Mouse (Mus musculus) heart, postnatal 4 days (tissue): ENCODE data around the gene Chrdl2. TPM values are rescaled to one million over a fixed set of nuclear protein-coding genes. Genes with fewer than 3 reads are reported as not detected.
"Not testable (repeated sequence)": the region's sequence is repeated elsewhere in the genome, so short reads cannot be mapped to it uniquely, and the experiment has no call there.

ENCODE experiments used
- DNase-seq: peaks from one replicate; pipeline ENCODE4 v3.0.0; 2021
- total RNA-seq, 2 experiments: library from RNA; stranded (reverse); gene quantifications; 2 replicates each; pipeline ENCODE4 v1.2.3; 2021

Gene Chrdl2
- not detected for total RNA-seq

DNA sequence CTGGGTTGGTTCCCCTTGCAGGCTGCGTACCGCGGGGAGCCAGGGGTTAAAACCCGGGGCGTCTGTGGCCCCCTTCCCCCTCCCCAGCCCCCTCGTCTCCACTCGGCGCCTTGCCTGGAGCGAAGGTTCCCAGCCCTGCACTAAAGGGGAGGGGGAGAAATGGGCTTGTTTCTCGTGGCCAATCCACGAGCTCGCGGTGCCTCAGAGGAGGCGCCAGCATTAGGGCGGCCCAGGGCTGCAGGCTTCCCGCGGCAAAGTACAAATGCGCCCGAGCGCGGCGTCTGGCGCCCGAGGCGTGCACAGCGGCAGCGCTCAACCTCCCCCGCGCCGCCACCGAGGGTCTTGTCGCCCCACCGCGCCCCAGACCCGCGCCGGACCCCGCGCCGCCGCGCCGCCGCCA is at the start of gene Chrdl2:
Gene Chrdl2 (plus strand): TSS at position 383 of the 400 bp plus-strand sequence.
- DNase-seq = peak; percentile 46

GRCm38 (mm10) chr7:99957226-99957965 is 48.6 kb upstream of the Chrdl2 start:
- DNase-seq = no peak

DNA sequence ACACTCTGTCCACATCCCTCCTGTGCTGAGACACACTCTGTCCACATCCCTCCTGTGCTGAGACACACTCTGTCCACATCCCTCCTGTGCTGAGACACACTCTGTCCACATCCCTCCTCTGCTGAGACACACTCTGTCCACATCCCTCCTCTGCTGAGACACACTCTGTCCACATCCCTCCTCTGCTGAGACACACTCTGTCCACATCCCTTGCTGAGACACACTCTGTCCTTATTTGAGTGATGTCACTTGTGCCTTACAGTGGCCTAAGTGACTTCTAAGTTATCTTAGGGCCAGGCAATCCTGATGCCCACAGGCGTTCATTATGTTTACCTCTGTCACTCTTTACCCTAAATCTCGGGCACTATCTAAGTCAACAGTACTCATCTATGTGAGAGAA is 45.4 kb upstream of the Chrdl2 start:
- not testable (repeated sequence) for DNase-seq

DNA sequence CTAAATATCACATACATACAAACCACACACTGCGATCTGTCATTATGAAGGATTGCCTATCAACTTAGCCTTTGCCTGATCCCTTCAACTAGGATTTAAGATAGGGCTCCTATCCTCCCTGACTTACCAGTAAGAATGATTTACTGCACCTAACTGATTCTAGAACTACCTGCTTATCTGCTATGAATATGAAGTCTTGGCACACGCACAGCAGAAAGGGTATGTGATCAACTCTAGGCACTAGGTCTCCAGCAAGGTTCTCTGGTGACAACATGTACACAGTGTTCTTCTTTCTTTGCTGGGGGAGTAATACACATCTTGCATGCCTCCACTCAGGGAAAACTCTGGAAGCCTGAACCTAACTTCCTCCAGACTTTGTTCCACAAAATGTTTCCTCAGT is 44.5 kb upstream of the Chrdl2 start:
- no peak for DNase-seq

GRCm38 (mm10) chr7:99962536-99963236 is 43.3 kb upstream of the Chrdl2 start:
- no peak for DNase-seq

GRCm38 (mm10) chr7:99963237-99963860 is 42.6 kb upstream of the Chrdl2 start:
- DNase-seq = no peak

GRCm38 (mm10) chr7:99965020-99965841 is 40.7 kb upstream of the Chrdl2 start:
- DNase-seq = peak; percentile 23

- peak; percentile 4 for DNase-seq
Measured at GRCm38 (mm10) chr7:99966011-99966721, 39.8 kb upstream of the Chrdl2 start.

GRCm38 (mm10) chr7:99969151-99969550 is 36.8 kb upstream of the Chrdl2 start:
- no peak for DNase-seq

DNA sequence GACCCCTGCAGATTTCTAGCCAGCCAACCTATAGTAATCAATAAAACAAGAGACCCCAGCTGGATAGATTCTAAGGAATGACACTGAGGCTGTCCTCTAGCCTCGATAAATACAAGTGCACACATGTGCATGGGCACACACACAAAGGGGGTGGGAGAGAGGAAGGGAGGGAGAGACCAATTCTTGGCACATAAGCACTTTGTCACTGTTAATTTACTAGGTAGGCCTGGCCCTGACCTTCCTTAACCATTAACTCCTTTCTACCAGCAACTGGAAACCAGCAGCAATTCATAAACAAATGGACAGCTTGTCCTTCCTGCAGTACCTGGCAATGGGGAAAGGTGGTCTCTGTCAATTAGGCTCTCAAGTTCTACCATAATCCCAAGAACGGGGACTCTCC is 34.0 kb upstream of the Chrdl2 start:
- DNase-seq = no peak

DNA sequence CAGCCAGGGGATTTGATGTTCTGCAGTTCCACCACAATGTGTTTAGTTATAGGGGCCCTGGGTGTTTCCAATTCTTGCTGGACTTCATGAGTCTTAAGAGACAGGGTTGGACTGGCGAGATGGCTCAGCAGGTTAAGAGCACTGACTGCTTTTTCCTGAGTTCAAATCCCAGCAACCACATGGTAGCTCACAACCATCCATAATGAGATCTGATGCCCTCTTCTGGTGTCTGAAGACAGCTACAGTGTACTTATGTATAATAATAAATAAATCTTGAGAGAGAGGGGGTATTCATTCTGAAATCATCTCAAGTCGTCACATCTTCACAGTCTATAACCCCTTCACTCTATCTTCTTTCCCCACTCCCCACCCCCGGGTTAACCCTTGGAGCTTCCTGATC is 33.1 kb upstream of the Chrdl2 start:
- DNase-seq = not testable (repeated sequence)

DNA sequence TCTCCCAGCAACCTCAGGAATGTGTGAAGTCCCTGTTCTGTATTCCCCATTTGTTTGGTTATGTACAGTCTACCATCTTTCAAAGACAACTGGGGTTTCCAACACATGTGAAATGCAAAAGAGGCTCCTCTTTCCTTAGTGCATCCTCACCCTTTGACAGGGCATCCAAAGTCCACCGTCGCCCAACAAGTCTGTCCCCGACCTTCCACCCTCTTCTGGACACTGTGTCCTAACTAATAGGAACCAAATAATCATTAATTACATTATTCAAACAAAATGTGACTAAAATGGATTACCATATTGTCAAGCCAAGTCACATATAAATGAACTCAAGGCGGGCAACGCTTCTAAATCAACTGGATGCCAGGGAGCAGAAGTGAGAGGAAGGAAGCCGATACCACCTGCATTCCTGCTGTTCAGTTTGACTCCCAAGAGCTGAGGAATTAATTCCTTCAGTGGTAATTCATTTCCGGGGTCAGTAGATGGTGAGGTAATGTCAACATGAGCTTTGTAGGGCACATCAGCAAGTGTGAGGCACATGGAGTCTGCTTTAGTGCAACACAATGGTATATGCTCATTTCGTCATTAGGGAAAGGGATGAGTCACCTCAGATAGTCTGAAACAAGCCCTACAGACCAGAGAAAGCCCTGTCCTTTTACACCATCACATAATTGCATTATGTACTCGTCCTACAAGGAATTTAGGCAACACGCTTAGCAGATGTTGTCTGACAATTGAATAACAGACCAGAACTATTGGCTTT is 31.6 kb upstream of the Chrdl2 start:
- DNase-seq = no peak

DNA sequence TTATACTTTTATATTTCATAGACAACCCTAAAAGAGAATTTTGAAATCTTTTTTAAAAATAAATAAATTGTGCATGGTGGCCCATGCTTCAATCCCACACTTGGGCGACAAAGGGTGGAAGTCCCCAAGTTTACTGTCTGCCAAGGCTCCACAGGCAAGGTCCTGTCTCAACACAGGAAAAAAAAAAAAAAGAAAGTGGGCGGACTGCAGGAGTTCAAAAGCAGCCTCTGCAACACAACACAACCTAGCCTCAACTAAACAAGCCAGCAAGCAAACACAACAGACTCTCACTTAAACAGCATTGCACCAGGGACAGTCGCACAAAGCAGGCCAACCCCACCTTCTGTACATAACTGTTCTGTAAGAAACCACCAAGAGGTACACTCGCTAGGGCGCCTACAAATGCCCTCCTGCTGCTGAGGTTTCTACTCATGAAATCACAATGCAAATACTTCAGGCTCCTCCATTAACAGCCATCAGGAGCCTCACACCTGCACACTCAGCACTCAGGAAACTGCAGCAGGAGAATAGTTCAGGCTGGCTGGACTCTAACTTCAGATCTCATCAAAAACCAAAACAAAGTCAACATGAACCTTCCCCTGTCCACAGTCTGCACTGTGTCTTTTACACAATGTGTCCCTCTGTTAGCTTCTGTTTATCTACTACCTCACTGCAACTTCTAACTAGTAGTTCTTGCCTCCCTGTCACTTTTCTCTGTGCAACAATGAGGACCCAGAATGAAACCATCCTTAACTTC is 30.0 kb upstream of the Chrdl2 start:
- no peak for DNase-seq

GRCm38 (mm10) chr7:99978041-99978440 is 27.9 kb upstream of the Chrdl2 start:
- DNase-seq = no peak

DNA sequence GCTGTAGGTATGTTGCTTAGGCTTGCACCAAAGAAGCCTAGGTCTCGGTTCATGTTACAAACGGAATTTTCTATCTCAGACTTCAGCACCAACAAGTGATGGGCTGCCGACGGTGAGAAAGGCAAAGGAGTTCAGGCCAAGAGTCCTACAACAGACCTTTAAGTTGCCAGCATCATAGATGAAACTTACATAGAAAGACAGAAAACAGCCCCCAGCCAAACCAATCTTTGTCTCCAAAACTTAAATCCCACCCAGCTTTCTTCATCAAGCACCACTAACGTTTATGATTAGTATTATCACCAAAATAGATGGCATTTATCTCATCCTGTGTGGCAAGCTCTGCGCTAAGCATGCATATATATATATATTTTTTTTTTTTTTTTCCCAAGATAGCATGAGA is 26.9 kb upstream of the Chrdl2 start:
- DNase-seq = no peak

GRCm38 (mm10) chr7:99979546-99980131 is 26.3 kb upstream of the Chrdl2 start:
- peak; percentile 55 for DNase-seq

DNA sequence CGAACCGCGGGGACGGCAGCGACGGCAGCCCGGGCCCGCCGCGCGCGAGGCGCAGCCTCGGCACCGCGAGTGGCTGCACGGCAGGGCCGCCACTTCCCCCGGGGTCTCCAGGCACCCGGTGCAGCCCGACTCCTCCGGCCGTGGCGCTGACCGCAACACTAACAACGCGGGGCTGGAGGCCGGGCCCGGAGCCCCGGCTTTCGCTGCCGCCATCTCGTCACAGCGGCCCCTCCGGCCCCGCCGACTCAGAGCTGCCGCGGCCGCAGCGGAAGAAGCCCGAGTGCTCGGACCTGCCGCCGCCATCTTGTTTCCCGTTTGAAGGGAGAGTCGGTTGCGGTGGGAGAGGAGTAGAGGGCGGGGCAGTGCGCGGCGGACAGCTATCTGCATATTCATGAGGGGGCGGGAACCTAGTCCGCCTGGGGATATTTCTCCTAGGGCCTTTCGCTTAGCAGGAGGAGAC is 25.8 kb upstream of the Chrdl2 start, which contains the start of gene Rnf169:
Gene Rnf169 (minus strand): TSS at position 317 of the 460 bp plus-strand sequence.
- DNase-seq = peak; percentile 92

DNA sequence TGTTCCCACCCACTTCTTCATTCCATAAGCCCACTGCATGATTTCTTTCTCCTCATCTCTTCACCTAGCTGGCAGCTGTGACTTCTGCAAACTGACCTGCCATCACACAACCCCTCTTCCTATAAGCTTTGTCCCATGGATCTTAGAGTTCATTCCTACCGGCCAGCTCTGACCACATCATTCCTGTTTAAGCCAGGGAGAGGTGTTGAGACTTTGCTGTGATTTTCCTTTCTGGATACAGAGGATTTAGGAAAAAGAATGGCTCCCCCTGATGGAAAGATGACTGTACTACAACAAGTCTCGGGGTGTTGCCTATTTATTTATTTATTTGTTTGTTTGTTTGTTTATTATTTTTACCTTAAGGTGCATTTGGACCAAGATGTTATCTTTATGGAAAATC is 24.7 kb upstream of the Chrdl2 start:
- DNase-seq = peak; percentile 44
